Mouse (Mus musculus): ENCODE measurements around the gene Ostm1. TPM values are rescaled to one million over a fixed set of nuclear protein-coding genes. Genes with fewer than 3 reads are reported as not detected.
A peak's percentile ranks its signal among the peaks of the same experiment; 100 is the strongest.

The Ostm1 gene
- polyA plus RNA-seq, 1 experiment from 2014 or later: 24.8 TPM

- Histone ChIP-seq H3K9ac (ENCODE audit: low read depth, low read length) (no peak overlapping the region), H3K27ac (ENCODE audit: low read depth, low read length) (no peak overlapping the region), H3K27me3 (replicated peaks; ENCODE audit: control insufficient read depth, insufficient read depth, low read length) (peaks cover 38% of the 10 kb centered on the region), H3K9me3 (ENCODE audit: control insufficient read depth, low read length) (peaks cover 4% of the 10 kb centered on the region), H3K36me3 (ENCODE audit: control insufficient read depth, insufficient read depth, low read length) (no peaks in the 10 kb centered on the region), H3K4me3 (ENCODE audit: low read depth, low read length) (no peak overlapping the region), H3K4me1 (replicated peaks; ENCODE audit: control insufficient read depth, insufficient read depth, low read length) (no peaks in the 10 kb centered on the region), H3K4me2 (no peak overlapping the region)
- DNase-seq (ENCODE audit: low spot score) (no peak), ATAC-seq (replicated peaks; ENCODE audit: low FRiP score) (no peak)
- WGBS: 63% methylated on average over 4 of the region's 4 CpGs
Measured at GRCm38 (mm10) chr10:42606757-42607156, 23.1 kb downstream of the Ostm1 start.

- Histone ChIP-seq H3K4me3 (ENCODE audit: low read depth, low read length) (no peak overlapping the region), H3K9ac (ENCODE audit: low read depth, low read length) (no peak overlapping the region), H3K9me3 (ENCODE audit: control insufficient read depth, low read length) (no peaks in the 10 kb centered on the region), H3K4me1 (replicated peaks; ENCODE audit: control insufficient read depth, insufficient read depth, low read length) (peaks cover 3% of the 10 kb centered on the region; the same call in 1 of the 2 replicates), H3K4me2 (no peak overlapping the region), H3K27ac (ENCODE audit: low read depth, low read length) (no peak overlapping the region), H3K36me3 (ENCODE audit: control insufficient read depth, insufficient read depth, low read length) (no peaks in the 10 kb centered on the region), H3K27me3 (replicated peaks; ENCODE audit: control insufficient read depth, insufficient read depth, low read length) (peaks cover 86% of the 10 kb centered on the region)
- DNase-seq (ENCODE audit: low spot score) (no peak), ATAC-seq (replicated peaks; ENCODE audit: low FRiP score) (no peak)
- 8% methylated on average over 12 of the region's 12 CpGs for WGBS
Measured at GRCm38 (mm10) chr10:42613075-42613474, 29.5 kb downstream of the Ostm1 start.

- H3K27ac ChIP-seq (ENCODE audit: low read depth, low read length): no peak overlapping the region
- under 1% methylated on average over 40 of the region's 40 CpGs for WGBS
- H3K36me3 ChIP-seq (ENCODE audit: control insufficient read depth, insufficient read depth, low read length): no peaks in the 10 kb centered on the region
- DNase-seq (ENCODE audit: low spot score) (no peak), ATAC-seq (replicated peaks; ENCODE audit: low FRiP score) (no peak)
- no peak overlapping the region for H3K9ac ChIP-seq (ENCODE audit: low read depth, low read length)
- no peaks in the 10 kb centered on the region for H3K9me3 ChIP-seq (ENCODE audit: control insufficient read depth, low read length)
- H3K27me3 ChIP-seq (replicated peaks; ENCODE audit: control insufficient read depth, insufficient read depth, low read length): peaks cover 85% of the 10 kb centered on the region
- peak overlapping the region; percentile 53 for H3K4me2 ChIP-seq
- peak overlapping the region; percentile 35 for H3K4me3 ChIP-seq (ENCODE audit: low read depth, low read length)
- peaks cover 3% of the 10 kb centered on the region; the same call in 1 of the 2 replicates for H3K4me1 ChIP-seq (replicated peaks; ENCODE audit: control insufficient read depth, insufficient read depth, low read length)
Measured at GRCm38 (mm10) chr10:42613639-42614381, 30.2 kb downstream of the Ostm1 start.

GRCm38 (mm10) chr10:42614766-42615165, 31.1 kb downstream of the Ostm1 start:
- peaks cover 3% of the 10 kb centered on the region; the same call in 1 of the 2 replicates for H3K4me1 ChIP-seq (replicated peaks; ENCODE audit: control insufficient read depth, insufficient read depth, low read length)

GRCm38 (mm10) chr10:42618291-42618690, 34.7 kb downstream of the Ostm1 start:
- DNase-seq (ENCODE audit: low spot score) (no peak), ATAC-seq (replicated peaks; ENCODE audit: low FRiP score) (no peak)
- Histone ChIP-seq H3K27ac (ENCODE audit: low read depth, low read length) (no peak overlapping the region), H3K27me3 (replicated peaks; ENCODE audit: control insufficient read depth, insufficient read depth, low read length) (peaks cover 65% of the 10 kb centered on the region), H3K9ac (ENCODE audit: low read depth, low read length) (no peak overlapping the region), H3K9me3 (ENCODE audit: control insufficient read depth, low read length) (no peaks in the 10 kb centered on the region), H3K4me2 (no peak overlapping the region), H3K36me3 (ENCODE audit: control insufficient read depth, insufficient read depth, low read length) (no peaks in the 10 kb centered on the region), H3K4me3 (ENCODE audit: low read depth, low read length) (no peak overlapping the region), H3K4me1 (replicated peaks; ENCODE audit: control insufficient read depth, insufficient read depth, low read length) (peaks cover 3% of the 10 kb centered on the region; the same call in 1 of the 2 replicates)
- 40% methylated on average over 2 of the region's 2 CpGs for WGBS

More at GRCm38 (mm10) chr10:42614766-42615165, 31.1 kb downstream of the Ostm1 start:
- Histone ChIP-seq H3K27ac (ENCODE audit: low read depth, low read length) (no peak overlapping the region), H3K4me3 (ENCODE audit: low read depth, low read length) (no peak overlapping the region), H3K36me3 (ENCODE audit: control insufficient read depth, insufficient read depth, low read length) (no peaks in the 10 kb centered on the region), H3K27me3 (replicated peaks; ENCODE audit: control insufficient read depth, insufficient read depth, low read length) (peaks cover 86% of the 10 kb centered on the region), H3K9ac (ENCODE audit: low read depth, low read length) (no peak overlapping the region), H3K9me3 (ENCODE audit: control insufficient read depth, low read length) (no peaks in the 10 kb centered on the region), H3K4me2 (no peak overlapping the region; the same call in 1 of the 2 replicates)
- WGBS: 7% methylated on average over 9 of the region's 9 CpGs
- DNase-seq (ENCODE audit: low spot score): no peak
- no peak for ATAC-seq (replicated peaks; ENCODE audit: low FRiP score)

- Histone ChIP-seq H3K4me2 (no peak overlapping the region), H3K4me1 (replicated peaks; ENCODE audit: control insufficient read depth, insufficient read depth, low read length) (no peaks in the 10 kb centered on the region; the same call in 1 of the 2 replicates), H3K27me3 (replicated peaks; ENCODE audit: control insufficient read depth, insufficient read depth, low read length) (peaks cover 53% of the 10 kb centered on the region), H3K27ac (ENCODE audit: low read depth, low read length) (no peak overlapping the region), H3K9ac (ENCODE audit: low read depth, low read length) (no peak overlapping the region), H3K4me3 (ENCODE audit: low read depth, low read length) (no peak overlapping the region), H3K36me3 (ENCODE audit: control insufficient read depth, insufficient read depth, low read length) (no peaks in the 10 kb centered on the region), H3K9me3 (ENCODE audit: control insufficient read depth, low read length) (no peaks in the 10 kb centered on the region)
- WGBS: 64% methylated on average over 2 of the region's 2 CpGs
- peak; percentile 82 for ATAC-seq (replicated peaks; ENCODE audit: low FRiP score)
- no peak for DNase-seq (ENCODE audit: low spot score)
Measured at GRCm38 (mm10) chr10:42625907-42626306, 42.3 kb downstream of the Ostm1 start.

GRCm38 (mm10) chr10:42630596-42631355, 47.2 kb downstream of the Ostm1 start:
- 3% methylated on average over 18 of the region's 19 CpGs for WGBS
- Histone ChIP-seq H3K4me1 (replicated peaks; ENCODE audit: control insufficient read depth, insufficient read depth, low read length) (peaks cover 7% of the 10 kb centered on the region), H3K4me3 (ENCODE audit: low read depth, low read length) (no peak overlapping the region), H3K27ac (ENCODE audit: low read depth, low read length) (no peak overlapping the region), H3K9me3 (ENCODE audit: control insufficient read depth, low read length) (no peaks in the 10 kb centered on the region), H3K9ac (ENCODE audit: low read depth, low read length) (no peak overlapping the region), H3K4me2 (no peak overlapping the region), H3K36me3 (ENCODE audit: control insufficient read depth, insufficient read depth, low read length) (no peaks in the 10 kb centered on the region), H3K27me3 (replicated peaks; ENCODE audit: control insufficient read depth, insufficient read depth, low read length) (peaks cover 95% of the 10 kb centered on the region)
- no peak for DNase-seq (ENCODE audit: low spot score)
- no peak for ATAC-seq (replicated peaks; ENCODE audit: low FRiP score)

- ATAC-seq (replicated peaks; ENCODE audit: low FRiP score) (no peak), DNase-seq (ENCODE audit: low spot score) (no peak)
- peaks cover 9% of the 10 kb centered on the region; the same call in 1 of the 2 replicates for H3K4me1 ChIP-seq (replicated peaks; ENCODE audit: control insufficient read depth, insufficient read depth, low read length)
- H3K36me3 ChIP-seq (ENCODE audit: control insufficient read depth, insufficient read depth, low read length): no peaks in the 10 kb centered on the region
- H3K27ac ChIP-seq (ENCODE audit: low read depth, low read length): no peak overlapping the region
- H3K9ac ChIP-seq (ENCODE audit: low read depth, low read length): no peak overlapping the region
- H3K4me3 ChIP-seq (ENCODE audit: low read depth, low read length): no peak overlapping the region
- 2% methylated on average over 42 of the region's 42 CpGs for WGBS
- no peaks in the 10 kb centered on the region for H3K9me3 ChIP-seq (ENCODE audit: control insufficient read depth, low read length)
- H3K4me2 ChIP-seq: no peak overlapping the region
- H3K27me3 ChIP-seq (replicated peaks; ENCODE audit: control insufficient read depth, insufficient read depth, low read length): peaks cover 100% of the 10 kb centered on the region
Measured at GRCm38 (mm10) chr10:42631754-42632452, 48.3 kb downstream of the Ostm1 start.
